Mouse (Mus musculus): Measurements from ENCODE around the gene Prdx2. TPM values are rescaled to one million over a fixed set of nuclear protein-coding genes. Genes with fewer than 3 reads are reported as not detected.

Prdx2 gene
- 1,298 and 1,349 TPM in 2 replicates for polyA plus RNA-seq (2014; fragmentation: Nextera tagmentation; extraction: Ambion mirVana)

DNA sequence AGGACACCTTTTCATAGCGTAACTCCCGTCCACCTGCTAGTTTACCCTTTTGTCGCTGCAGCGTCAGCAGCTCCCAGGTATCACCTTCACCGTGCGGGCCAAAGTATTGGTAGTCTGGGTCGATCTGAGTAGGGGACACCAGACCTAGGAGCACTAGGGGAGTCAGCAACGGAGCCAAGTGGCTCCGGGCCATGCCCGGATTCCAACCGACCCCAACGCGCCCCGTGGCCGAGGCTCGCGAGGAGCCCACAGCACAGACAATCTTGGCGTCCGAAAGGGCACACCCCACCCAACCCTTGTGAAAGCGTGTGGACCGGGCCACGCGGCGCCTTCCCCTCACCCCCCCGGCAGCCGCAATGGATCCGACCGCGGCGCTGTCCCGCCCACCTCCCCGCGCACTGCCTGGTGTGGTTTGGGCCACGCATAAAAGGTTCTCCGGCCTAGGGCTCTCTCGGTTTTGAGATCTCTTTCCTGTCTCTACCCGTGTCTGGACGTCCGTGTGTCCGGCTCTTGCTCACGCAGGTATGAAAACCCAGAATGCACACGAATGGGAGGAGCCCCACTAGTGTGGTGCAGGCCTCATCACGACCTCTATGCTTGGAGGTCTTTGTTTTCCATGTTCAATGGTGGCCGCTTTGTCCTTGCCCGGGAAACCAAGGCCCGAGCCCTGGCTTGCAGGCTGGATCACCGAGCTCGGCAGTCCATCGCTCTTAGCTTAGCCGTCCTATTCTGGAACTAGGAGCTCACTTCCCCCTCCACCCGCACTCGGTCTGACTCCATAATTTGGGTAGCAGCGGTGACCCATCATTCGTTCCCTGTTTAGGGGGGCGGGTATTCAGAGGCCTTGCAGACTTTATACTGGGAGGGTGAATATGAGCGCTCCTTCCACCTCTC is at the start of gene Prdx2, which contains the start of the genes Gm49661 and Rnaseh2a:
Gene Prdx2 (plus strand): TSS at position 347 of the 894 bp plus-strand sequence.
Gene Gm49661 (minus strand): TSS at position 193 of the 894 bp plus-strand sequence.
Gene Rnaseh2a (minus strand): TSS at position 527 of the 894 bp plus-strand sequence.
- WGBS, result under 1% methylated on average over 56 of the region's 56 CpGs
- DNase-seq (ENCODE audit: low spot score, missing footprints) (peak; percentile 99), ATAC-seq (ENCODE audit: low FRiP score) (peak; percentile 75)
- no peaks in the 10 kb centered on the region for H3K27me3 ChIP-seq (ENCODE audit: control insufficient read depth, insufficient read depth, low read length)
- peak within 1 kb of the TSS; percentile 85 for H3K4me2 ChIP-seq
- H3K4me1 ChIP-seq (ENCODE audit: control insufficient read depth, insufficient read depth, low read length), result peaks cover 24% of the 10 kb centered on the region
- peak within 1 kb of the TSS; percentile 71 for H3K4me3 ChIP-seq (ENCODE audit: low read depth, low read length)
- peak within 1 kb of the TSS; percentile 57 for H3K27ac ChIP-seq (ENCODE audit: low read depth, low read length)
- H3K9me3 ChIP-seq (ENCODE audit: control insufficient read depth, low read length), result no peaks in the 10 kb centered on the region
- H3K36me3 ChIP-seq (ENCODE audit: control insufficient read depth, insufficient read depth, low read length), result 0 out of 2 replicates have a peak, but pooled peaks cover 3% of the 10 kb centered on the region
- H3K9ac ChIP-seq (ENCODE audit: low read length), result peak within 1 kb of the TSS; percentile 99

- no peak overlapping the region for H3K4me2 ChIP-seq
- H3K9me3 ChIP-seq (ENCODE audit: control insufficient read depth, low read length), result no peaks in the 10 kb centered on the region
- DNase-seq (ENCODE audit: low spot score, missing footprints), result no peak
- peaks cover 4% of the 10 kb centered on the region; the same call in 1 of the 2 replicates for H3K27me3 ChIP-seq (ENCODE audit: control insufficient read depth, insufficient read depth, low read length)
- no peak overlapping the region for H3K9ac ChIP-seq (ENCODE audit: low read length)
- no peak overlapping the region for H3K27ac ChIP-seq (ENCODE audit: low read depth, low read length)
- H3K36me3 ChIP-seq (ENCODE audit: control insufficient read depth, insufficient read depth, low read length), result no peaks in the 10 kb centered on the region
- H3K4me3 ChIP-seq (ENCODE audit: low read depth, low read length), result no peak overlapping the region
- 82% methylated on average over 2 of the region's 2 CpGs for WGBS
- no peak for ATAC-seq (ENCODE audit: low FRiP score)
- H3K4me1 ChIP-seq (ENCODE audit: control insufficient read depth, insufficient read depth, low read length), result no peaks in the 10 kb centered on the region
Observed at GRCm38 (mm10) chr8:84921596-84921995, 47.8 kb upstream of the Prdx2 start.

DNA sequence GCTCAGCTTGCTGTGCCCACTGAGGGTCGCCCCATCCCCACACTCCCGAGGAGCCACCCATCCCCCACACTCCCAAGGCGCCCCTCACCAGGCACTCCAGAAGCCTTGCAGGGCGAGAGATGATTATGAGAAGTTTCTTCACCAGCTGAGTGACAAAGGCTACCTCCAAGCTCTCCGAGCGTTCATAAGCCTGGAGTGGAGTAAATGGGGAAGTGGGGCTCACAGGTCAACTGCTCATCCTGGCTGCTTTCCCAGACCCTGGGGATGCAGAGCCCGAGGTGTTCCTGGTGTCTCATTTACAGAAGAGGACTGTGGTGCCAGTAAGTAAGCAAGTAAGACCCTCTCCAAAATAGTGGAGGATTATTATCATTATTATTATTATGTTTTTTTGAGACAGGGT is 43.8 kb upstream of the Prdx2 start:
- no peak overlapping the region for H3K4me3 ChIP-seq (ENCODE audit: low read depth, low read length)
- 73% methylated on average over 7 of the region's 7 CpGs for WGBS

GRCm38 (mm10) chr8:84927513-84927912 is 41.9 kb upstream of the Prdx2 start:
- Histone ChIP-seq H3K4me2 (no peak overlapping the region), H3K4me1 (ENCODE audit: control insufficient read depth, insufficient read depth, low read length) (no peaks in the 10 kb centered on the region; the same call in 1 of the 2 replicates), H3K27me3 (ENCODE audit: control insufficient read depth, insufficient read depth, low read length) (peaks cover 19% of the 10 kb centered on the region), H3K4me3 (ENCODE audit: low read depth, low read length) (no peak overlapping the region), H3K27ac (ENCODE audit: low read depth, low read length) (no peak overlapping the region), H3K9ac (ENCODE audit: low read length) (no peak overlapping the region), H3K9me3 (ENCODE audit: control insufficient read depth, low read length) (no peaks in the 10 kb centered on the region), H3K36me3 (ENCODE audit: control insufficient read depth, insufficient read depth, low read length) (no peaks in the 10 kb centered on the region)
- no peak for ATAC-seq (ENCODE audit: low FRiP score)
- WGBS, result 92% methylated on average over 1 of the region's 1 CpGs
- peak; percentile 14 for DNase-seq (ENCODE audit: low spot score, missing footprints)

More for the DNA sequence above, 43.8 kb upstream of the Prdx2 start:
- Histone ChIP-seq H3K4me1 (ENCODE audit: control insufficient read depth, insufficient read depth, low read length) (no peaks in the 10 kb centered on the region; the same call in 1 of the 2 replicates), H3K9me3 (ENCODE audit: control insufficient read depth, low read length) (no peaks in the 10 kb centered on the region), H3K27me3 (ENCODE audit: control insufficient read depth, insufficient read depth, low read length) (peaks cover 16% of the 10 kb centered on the region), H3K9ac (ENCODE audit: low read length) (no peak overlapping the region), H3K36me3 (ENCODE audit: control insufficient read depth, insufficient read depth, low read length) (no peaks in the 10 kb centered on the region), H3K4me2 (no peak overlapping the region), H3K27ac (ENCODE audit: low read depth, low read length) (no peak overlapping the region)
- ATAC-seq (ENCODE audit: low FRiP score), result no peak
- DNase-seq (ENCODE audit: low spot score, missing footprints), result no peak

GRCm38 (mm10) chr8:84928456-84929306 is 40.7 kb upstream of the Prdx2 start:
- Histone ChIP-seq H3K9me3 (ENCODE audit: control insufficient read depth, low read length) (no peaks in the 10 kb centered on the region), H3K4me3 (ENCODE audit: low read depth, low read length) (peak overlapping the region; percentile 36), H3K27ac (ENCODE audit: low read depth, low read length) (no peak overlapping the region), H3K9ac (ENCODE audit: low read length) (peak overlapping the region; percentile 30; the same call in 1 of the 2 replicates), H3K4me2 (peak overlapping the region; percentile 59), H3K36me3 (ENCODE audit: control insufficient read depth, insufficient read depth, low read length) (no peaks in the 10 kb centered on the region), H3K27me3 (ENCODE audit: control insufficient read depth, insufficient read depth, low read length) (peaks cover 19% of the 10 kb centered on the region), H3K4me1 (ENCODE audit: control insufficient read depth, insufficient read depth, low read length) (no peaks in the 10 kb centered on the region; the same call in 1 of the 2 replicates)
- 3% methylated on average over 51 of the region's 52 CpGs for WGBS
- ATAC-seq (ENCODE audit: low FRiP score) (peak; percentile 86), DNase-seq (ENCODE audit: low spot score, missing footprints) (peak; percentile 98)

- no peak for ATAC-seq (ENCODE audit: low FRiP score)
- 87% methylated on average over 13 of the region's 13 CpGs for WGBS
- no peak overlapping the region for H3K9ac ChIP-seq (ENCODE audit: low read length)
- H3K9me3 ChIP-seq (ENCODE audit: control insufficient read depth, low read length), result no peaks in the 10 kb centered on the region
- no peak overlapping the region for H3K4me3 ChIP-seq (ENCODE audit: low read depth, low read length)
- no peak overlapping the region for H3K27ac ChIP-seq (ENCODE audit: low read depth, low read length)
- H3K4me1 ChIP-seq (ENCODE audit: control insufficient read depth, insufficient read depth, low read length), result peaks cover 16% of the 10 kb centered on the region
- H3K36me3 ChIP-seq (ENCODE audit: control insufficient read depth, insufficient read depth, low read length), result no peaks in the 10 kb centered on the region
- H3K27me3 ChIP-seq (ENCODE audit: control insufficient read depth, insufficient read depth, low read length), result peaks cover 33% of the 10 kb centered on the region
- no peak overlapping the region for H3K4me2 ChIP-seq
- DNase-seq (ENCODE audit: low spot score, missing footprints), result peak; percentile 60
Observed at GRCm38 (mm10) chr8:84930582-84930981, 38.8 kb upstream of the Prdx2 start.

DNA sequence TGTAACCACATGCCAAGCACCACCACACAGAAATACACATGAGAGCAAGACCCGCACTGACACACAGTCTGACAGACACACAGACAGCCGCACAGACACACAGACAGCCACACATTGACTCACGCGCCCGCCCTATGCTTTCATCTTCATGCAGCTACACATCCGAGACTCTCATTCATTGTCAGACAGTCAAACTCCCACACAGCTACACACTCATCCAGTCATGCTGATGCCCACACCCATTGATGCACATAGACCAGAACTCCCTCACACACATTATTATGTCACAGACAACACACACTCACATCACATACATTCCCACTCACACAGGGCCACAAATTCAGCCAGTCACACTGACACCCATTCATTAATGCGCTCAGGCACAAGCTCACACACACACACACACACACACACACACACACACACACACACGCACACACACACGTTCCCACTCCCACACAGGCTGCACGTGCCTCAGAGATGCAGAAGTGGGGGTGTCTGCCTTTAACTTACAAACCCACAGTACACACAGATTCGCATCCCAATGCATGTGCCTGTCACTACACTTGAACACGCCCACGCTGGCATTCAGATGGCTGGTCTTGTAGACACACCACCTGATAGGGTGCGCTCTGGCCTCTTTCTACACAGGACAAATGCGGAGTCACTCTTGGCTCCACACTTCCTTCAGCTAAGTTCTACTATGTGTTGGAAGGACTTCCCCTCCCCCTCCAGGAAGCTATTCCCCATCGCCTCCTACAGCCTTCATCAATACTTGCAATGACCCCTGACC is 35.4 kb upstream of the Prdx2 start:
- 83% methylated on average over 16 of the region's 16 CpGs for WGBS
- H3K9me3 ChIP-seq (ENCODE audit: control insufficient read depth, low read length), result no peaks in the 10 kb centered on the region
- no peak overlapping the region for H3K27ac ChIP-seq (ENCODE audit: low read depth, low read length)
- H3K9ac ChIP-seq (ENCODE audit: low read length), result no peak overlapping the region
- H3K4me2 ChIP-seq, result peak overlapping the region; percentile 95
- H3K27me3 ChIP-seq (ENCODE audit: control insufficient read depth, insufficient read depth, low read length), result peaks cover 46% of the 10 kb centered on the region
- no peaks in the 10 kb centered on the region for H3K36me3 ChIP-seq (ENCODE audit: control insufficient read depth, insufficient read depth, low read length)
- peaks cover 29% of the 10 kb centered on the region for H3K4me1 ChIP-seq (ENCODE audit: control insufficient read depth, insufficient read depth, low read length)
- H3K4me3 ChIP-seq (ENCODE audit: low read depth, low read length), result no peak overlapping the region
- no peak for ATAC-seq (ENCODE audit: low FRiP score)
- DNase-seq (ENCODE audit: low spot score, missing footprints), result peak; percentile 71

DNA sequence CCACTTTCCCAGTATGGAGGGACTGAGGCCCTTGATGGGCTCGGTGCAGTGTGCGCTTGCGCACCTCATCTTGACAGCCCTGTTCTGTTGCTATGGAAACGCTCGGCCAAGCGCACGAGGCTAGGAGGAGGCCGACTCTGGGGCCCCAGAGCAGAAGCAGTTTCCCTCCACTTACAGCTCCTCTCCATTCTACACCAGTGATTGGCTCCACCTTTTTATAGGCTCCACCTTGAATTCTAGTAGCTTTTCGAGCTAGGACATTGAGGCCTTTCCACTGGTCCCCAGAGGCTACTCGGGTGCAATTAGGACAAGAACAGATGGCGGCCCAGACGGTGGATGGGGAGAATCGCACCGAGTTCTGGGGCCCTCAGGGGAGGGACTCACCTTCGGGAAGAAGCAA is 34.5 kb upstream of the Prdx2 start:
- peak; percentile 96 for DNase-seq (ENCODE audit: low spot score, missing footprints)
- Histone ChIP-seq H3K36me3 (ENCODE audit: control insufficient read depth, insufficient read depth, low read length) (no peaks in the 10 kb centered on the region), H3K4me3 (ENCODE audit: low read depth, low read length) (peak overlapping the region; percentile 65; the same call in 1 of the 2 replicates), H3K4me2 (peak overlapping the region; percentile 95), H3K9me3 (ENCODE audit: control insufficient read depth, low read length) (no peaks in the 10 kb centered on the region), H3K27ac (ENCODE audit: low read depth, low read length) (no peak overlapping the region; the same call in 1 of the 2 replicates), H3K4me1 (ENCODE audit: control insufficient read depth, insufficient read depth, low read length) (peaks cover 29% of the 10 kb centered on the region), H3K27me3 (ENCODE audit: control insufficient read depth, insufficient read depth, low read length) (peaks cover 38% of the 10 kb centered on the region), H3K9ac (ENCODE audit: low read length) (no peak overlapping the region)
- under 1% methylated on average over 15 of the region's 15 CpGs for WGBS
- ATAC-seq (ENCODE audit: low FRiP score), result peak; percentile 78

Measured in midbrain, embryonic 11.5 days (tissue).